Mouse (Mus musculus) urinary bladder, postnatal 10 days (tissue): Measurements from ENCODE around the gene Kcnk12.

Experiments
- DNase-seq: peaks from one replicate; pipeline ENCODE4 v3.0.0; 2022; ENCODE audit warnings: low spot score

The Kcnk12 gene

DNA sequence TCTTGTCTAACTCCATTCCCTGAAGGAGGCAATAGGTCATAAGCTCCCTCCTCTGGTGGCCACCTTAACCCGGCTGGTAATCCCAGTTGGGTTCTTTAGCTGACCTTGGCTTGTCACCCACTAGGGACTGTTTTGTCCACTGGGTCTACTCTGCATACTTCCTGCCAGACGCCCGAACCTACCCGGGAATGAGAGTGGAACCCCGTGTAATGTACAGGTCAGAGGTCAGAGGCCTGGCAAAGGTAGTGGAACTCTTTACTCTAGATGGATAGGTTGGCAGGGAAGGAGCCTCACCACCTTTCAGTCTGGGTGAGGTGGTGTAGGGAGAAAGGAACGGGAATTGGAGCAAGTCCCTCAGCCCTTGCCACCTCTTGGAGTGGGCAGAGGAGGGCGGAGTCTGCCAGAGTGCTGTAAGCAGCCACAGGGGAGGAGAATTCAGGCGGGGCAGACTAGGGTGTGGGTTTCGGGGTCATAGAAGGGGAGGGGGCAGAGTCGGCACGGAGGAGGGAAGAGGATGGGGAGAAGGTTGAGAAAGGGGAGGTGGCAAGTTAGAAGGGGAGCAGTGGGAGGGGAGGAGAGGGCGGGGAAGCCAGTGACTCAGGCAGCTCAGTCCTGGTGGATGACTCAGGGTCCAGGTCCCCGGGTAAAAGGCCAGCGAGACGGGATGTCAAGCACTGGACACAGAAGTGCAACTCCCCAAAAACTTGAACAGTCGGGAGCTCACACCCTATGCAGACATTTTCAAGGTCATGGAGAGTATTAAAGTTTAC, 98.6 kb downstream of the Kcnk12 start:
- DNase-seq = no peak

DNA sequence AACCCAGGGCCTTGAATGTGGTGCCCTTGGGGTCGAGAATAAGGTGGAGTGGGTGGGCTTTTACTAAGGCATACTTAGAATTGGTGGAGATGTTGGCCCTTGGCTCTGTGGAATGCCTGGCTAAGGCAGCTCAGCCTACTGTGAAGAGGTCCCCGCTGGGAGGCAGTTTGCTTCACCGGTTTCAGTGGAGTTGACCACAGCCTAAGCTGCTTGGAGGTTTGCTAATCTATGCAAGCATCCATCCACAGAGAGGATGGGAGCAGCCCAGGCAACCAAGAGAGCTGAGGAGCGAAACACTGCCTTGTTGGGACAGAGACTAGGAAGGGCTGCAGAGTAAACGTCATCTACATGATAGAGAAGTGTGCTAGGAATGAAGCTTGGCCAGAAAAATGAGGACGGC, 101.0 kb downstream of the Kcnk12 start:
- no peak for DNase-seq

DNA sequence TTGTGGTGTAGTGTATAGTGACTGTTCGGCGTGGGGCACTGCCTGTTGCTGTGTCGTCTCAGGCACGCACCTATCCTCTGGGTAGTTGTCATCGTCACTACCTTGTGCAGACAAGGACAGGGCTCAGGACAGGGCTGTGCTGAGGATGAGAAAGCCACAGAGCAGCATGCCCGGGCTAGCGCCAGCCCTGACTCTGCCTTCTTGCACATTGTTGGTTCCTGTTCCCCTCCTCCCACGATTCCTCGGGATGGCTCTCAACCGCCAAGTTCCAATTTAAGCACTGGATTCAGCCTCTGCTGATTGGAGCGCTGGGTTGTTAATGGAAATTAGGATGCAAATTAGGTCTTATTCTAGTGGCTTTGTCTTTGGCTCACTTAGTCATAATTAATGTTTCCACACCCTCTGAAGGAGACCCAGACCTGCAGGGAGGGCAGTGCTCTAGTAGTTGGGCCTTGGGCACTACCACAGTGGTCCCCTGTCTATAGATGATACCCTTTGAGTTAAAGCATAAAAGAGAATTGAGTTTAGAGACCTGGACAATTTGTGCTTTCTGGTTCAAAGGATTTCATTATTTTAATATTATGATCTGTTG, 101.8 kb downstream of the Kcnk12 start:
- DNase-seq = no peak
